Mouse (Mus musculus): ENCODE measurements around the gene Wdr25.
A peak's percentile ranks its signal among the peaks of the same experiment; 100 is the strongest.

The Wdr25 gene

DNA sequence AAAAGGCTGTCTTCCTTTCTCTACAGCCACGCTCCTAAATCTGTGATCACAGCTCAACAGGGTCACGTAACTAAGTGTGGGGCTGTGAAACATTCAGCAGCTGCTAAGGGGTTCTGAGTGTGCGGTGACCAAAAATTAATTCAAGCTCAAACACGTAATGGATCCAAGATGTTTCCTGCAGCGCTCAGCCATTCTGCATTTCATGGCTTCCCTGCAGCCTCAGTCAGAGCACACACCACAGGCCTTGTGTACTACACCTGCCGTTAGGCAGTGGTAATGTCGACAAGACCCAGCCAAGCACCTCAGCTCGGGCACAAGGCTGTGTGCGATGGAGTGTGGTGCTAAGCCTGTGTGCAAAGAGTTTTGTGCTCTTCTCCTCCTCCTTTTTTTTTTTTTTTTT is 94.0 kb downstream of the Wdr25 start:
- DNase-seq (ENCODE audit: low spot score) = no peak

GRCm38 (mm10) chr12:108990425-108990824 is 97.0 kb downstream of the Wdr25 start:
- no peak for DNase-seq (ENCODE audit: low spot score)

GRCm38 (mm10) chr12:108993046-108993445 is 99.6 kb downstream of the Wdr25 start:
- DNase-seq (ENCODE audit: low spot score) = no peak

- peak; percentile 83 for DNase-seq (ENCODE audit: low spot score)
Measured at GRCm38 (mm10) chr12:108994436-108995031, 101.1 kb downstream of the Wdr25 start.

DNA sequence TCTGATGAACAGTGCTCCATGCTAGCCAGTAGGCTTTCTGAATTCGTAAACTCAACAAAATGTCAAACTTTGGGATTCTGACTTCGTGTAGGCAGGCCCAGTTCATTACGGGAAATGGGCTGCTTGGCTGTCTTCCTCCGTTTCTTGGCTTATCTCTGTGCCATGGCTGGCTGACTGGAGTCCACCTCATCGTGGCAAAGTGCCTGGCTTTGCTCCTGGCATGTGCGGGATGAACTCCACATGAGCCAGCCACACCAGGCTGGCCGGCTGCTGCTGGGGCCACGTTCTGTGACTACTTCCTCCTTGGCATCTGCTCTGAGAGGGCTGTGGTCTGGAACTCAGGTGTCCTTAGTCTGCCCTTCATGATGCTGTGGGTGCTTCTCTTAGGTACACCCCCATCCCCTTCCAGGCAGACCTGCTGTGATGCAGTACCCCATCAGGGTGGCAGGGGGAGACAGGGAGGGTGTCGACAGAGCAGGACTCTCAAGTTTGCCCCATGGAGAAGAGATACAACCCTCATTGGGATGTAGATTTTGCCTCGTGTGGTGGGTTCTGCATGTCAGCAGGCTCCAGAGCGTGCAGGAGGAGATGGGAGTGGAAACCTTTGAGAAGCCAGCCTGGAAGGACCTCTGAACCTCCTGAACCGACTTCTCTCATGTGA is 102.7 kb downstream of the Wdr25 start:
- DNase-seq (ENCODE audit: low spot score) = no peak

- no peak for DNase-seq (ENCODE audit: low spot score)
Measured at GRCm38 (mm10) chr12:108997249-108997648, 103.8 kb downstream of the Wdr25 start.

- DNase-seq (ENCODE audit: low spot score) = no peak
Measured at GRCm38 (mm10) chr12:109002978-109003377, 109.5 kb downstream of the Wdr25 start.

- no peak for DNase-seq (ENCODE audit: low spot score)
Measured at GRCm38 (mm10) chr12:109010070-109010649, 116.7 kb downstream of the Wdr25 start.

DNA sequence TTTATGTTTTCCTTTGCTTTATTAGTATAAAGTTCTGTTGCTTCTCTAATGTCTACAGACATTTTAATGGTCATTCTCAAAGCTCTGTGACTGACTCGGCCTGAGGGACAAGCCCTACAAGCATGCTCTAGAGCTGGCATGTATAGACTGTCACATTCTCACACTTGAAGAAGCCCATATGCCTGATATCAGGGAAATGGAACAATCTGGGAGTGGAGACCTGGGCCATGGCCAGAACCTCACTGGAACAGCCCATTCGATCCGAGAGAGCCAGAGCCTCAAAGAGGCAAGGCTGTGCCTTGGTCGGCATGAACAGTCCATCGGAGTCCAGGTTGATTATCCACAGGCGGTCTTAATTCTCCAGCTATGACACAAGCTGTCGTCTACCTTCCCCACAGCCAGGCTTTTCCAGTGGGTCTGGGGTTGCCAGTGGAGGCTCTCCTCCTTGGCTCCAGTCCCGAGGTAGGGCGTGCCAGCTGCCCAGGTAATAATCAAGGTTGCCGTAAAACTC is 128.8 kb downstream of the Wdr25 start:
- DNase-seq (ENCODE audit: low spot score) = no peak

DNA sequence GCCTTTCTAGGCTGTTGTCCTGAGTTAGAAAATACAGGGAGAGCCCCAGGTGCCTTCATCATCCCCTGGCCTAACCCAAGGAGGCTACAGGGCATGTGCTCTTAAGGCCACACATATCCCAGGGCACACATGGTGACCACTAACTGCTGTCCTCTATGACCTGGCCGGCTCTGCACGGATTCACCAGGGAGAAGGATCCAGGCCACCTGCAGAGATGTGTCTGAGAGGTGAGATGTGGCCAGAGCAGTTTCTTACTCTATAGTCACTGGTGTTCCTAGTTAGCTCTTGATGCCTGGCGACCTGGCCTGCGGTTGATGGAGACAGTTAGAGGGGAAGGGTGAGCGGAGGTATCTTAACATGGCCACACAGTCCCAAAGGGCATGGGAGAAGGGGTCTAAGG is 129.5 kb downstream of the Wdr25 start:
- no peak for DNase-seq (ENCODE audit: low spot score)

GRCm38 (mm10) chr12:109023780-109024179 is 130.3 kb downstream of the Wdr25 start:
- no peak for DNase-seq (ENCODE audit: low spot score)

DNA sequence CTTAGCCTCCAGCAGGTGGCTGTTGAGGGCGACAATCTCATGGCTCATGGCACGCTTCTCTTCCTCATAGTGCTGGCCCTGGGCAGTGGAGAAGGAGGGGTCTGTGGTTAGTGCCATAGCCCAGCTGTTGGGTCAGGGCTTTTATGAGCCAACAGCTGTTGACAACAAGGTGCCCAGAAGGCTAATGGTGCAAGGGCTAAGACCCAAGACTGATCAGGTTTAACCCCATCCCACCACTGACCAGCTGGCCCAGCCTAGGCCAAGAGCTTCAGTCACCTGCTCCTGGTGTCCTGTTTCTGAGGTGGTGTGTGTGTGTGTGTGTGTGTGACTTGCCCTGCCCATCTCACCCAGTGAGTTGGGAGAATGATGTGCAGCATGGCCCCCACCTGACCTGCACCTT is 143.6 kb downstream of the Wdr25 start:
- no peak for DNase-seq (ENCODE audit: low spot score)

DNA sequence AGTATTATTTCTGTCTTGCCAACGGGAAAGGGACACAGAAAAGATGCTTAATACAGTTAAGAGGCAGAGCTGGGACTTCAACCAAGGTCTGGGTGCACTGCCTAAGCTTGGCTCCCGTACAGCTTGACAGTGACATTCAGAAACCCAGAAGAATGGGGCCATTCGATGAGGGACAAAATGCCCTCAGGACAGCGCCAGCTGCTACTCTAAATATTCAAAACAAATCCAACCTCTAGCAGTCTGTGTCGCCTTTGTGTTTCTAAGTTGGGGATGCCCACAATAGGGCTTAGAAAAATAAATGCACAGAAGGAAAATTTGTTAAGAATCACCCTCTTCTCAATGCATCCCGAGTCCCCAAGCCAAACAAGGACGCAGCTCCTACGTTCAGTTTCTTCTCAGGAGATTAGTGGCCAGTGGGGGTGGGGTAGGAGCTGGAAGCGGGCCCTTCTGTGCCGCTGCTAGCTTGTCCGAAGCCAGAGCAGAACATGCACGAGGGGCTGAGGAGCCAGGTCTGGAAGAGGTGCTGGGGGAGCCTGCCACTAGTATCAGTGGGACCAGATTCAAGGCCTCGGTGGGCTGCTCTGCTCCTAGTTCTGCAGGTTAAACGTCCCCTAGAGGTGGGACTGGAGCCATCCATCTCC is 144.9 kb downstream of the Wdr25 start:
- DNase-seq (ENCODE audit: low spot score) = no peak

- no peak for DNase-seq (ENCODE audit: low spot score)
Measured at GRCm38 (mm10) chr12:109039311-109039710, 145.9 kb downstream of the Wdr25 start.

GRCm38 (mm10) chr12:109044497-109044896 is 151.1 kb downstream of the Wdr25 start:
- no peak for DNase-seq (ENCODE audit: low spot score)

DNA sequence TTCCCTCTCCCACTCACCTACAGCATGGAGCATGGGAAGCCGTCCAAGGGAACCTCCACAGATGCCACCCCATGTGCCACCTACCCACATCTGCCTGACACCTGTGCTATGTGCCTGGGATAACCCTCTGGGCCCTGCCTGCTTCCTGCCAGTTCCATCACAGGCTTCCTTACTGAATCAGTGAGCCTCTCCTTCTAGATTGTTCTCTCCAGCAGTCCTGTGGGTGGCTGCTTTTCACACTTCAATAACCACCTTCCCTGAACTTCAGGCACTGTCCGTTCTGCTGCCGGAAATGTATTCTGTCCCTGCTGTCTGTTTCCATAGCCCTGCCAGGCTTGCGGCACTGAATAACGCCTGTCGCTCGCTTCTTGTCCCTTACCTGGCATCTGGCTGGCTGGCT is 152.2 kb downstream of the Wdr25 start:
- DNase-seq (ENCODE audit: low spot score) = no peak

GRCm38 (mm10) chr12:109049949-109050348 is 156.5 kb downstream of the Wdr25 start:
- DNase-seq (ENCODE audit: low spot score) = no peak

GRCm38 (mm10) chr12:109053020-109053806 is 159.8 kb downstream of the Wdr25 start:
- DNase-seq (ENCODE audit: low spot score) = no peak

- no peak for DNase-seq (ENCODE audit: low spot score)
Measured at GRCm38 (mm10) chr12:109057736-109058135, 164.3 kb downstream of the Wdr25 start.

DNA sequence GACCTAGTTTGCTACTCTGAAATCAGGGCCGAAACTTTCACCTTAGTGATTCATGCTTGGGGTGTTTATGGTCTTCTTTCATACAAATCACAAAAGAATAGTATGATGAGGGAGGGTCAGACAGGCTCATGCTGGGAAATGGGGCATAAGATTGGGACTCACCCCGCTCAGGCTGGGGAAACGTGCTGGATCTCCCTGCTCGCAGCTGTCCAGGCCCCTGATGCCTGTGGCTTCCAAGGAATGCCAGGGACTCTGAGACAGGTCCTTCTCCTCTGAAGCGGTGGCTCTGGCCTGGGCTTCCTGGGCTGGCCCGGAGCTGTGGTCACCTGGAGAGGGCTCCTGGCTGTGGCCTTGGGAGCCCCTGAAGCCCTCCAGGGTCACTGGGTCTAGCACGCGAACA is 165.2 kb downstream of the Wdr25 start:
- DNase-seq (ENCODE audit: low spot score) = no peak

- peak; percentile 31 for DNase-seq (ENCODE audit: low spot score)
Measured at GRCm38 (mm10) chr12:109067561-109068135, 174.2 kb downstream of the Wdr25 start.

DNA sequence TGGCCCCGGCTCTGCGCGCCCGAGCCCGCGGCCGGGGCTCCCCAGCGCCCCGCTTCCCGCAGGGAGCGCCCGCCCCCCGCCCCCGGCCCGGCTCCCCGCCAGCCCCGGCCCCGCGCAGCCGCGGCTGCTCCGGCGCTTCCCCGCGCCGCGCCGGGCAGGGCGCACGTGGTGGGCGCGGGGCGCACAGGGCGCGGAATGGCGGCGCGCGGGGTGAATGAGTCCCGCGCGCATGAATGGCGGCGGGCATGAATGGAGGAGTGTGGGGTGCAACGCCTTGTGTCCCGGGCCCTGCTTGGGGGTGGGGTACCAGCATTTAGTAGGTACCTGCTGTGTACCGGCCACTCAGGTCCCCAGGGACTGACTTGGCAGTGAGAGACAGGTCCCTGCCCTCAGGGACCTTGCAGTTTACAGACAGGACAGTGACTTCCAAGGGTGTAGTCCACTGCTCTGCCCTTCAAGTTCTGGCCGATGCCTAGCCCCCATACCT is 174.8 kb downstream of the Wdr25 start, which contains the start of gene Begain:
Gene Begain (minus strand): TSS at position 51 of the 487 bp plus-strand sequence.
- no peak for DNase-seq (ENCODE audit: low spot score)
